Mouse (Mus musculus) lung, adult 2 months (tissue): ENCODE measurements around the gene Pde6d. TPM values are rescaled to one million over a fixed set of nuclear protein-coding genes. Genes with fewer than 3 reads are reported as not detected.

ENCODE experiments used
- DNase-seq: peaks from one replicate; pipeline ENCODE4 v3.0.0; 2022
- H3K4me1 ChIP-seq: fragments of 200-500 bp; 2 replicates; pipeline ENCODE4 v1.6.1; 2011; ENCODE audit warnings: low read length; ENCODE audit not compliant: control insufficient read depth, insufficient read depth
- H3K4me3 ChIP-seq: fragments of 200-500 bp; replicated peaks from 2 replicates; pipeline ENCODE3; 2011; ENCODE audit warnings: low read depth, mild to moderate bottlenecking, control low read depth, low read length; ENCODE audit errors: extremely low read depth
- CTCF ChIP-seq: fragments of 200-500 bp; IDR thresholded peaks from 2 replicates; pipeline ENCODE4 v1.5.1; 2011; ENCODE audit warnings: mild to moderate bottlenecking, low read length, control low read depth; ENCODE audit not compliant: insufficient read depth
- POLR2A ChIP-seq: fragments of 200-500 bp; IDR thresholded peaks from 2 replicates; pipeline ENCODE4 v1.6.1; 2011; ENCODE audit warnings: low read depth, mild to moderate bottlenecking, control low read depth, low read length, borderline replicate concordance; ENCODE audit errors: extremely low read depth
- WGBS: fragments of 180-500 bp; shearing (Covaris S2); methylation state at CpG from one replicate; pipeline ENCODE4 v1.1.7; 2018; 5-methylcytosine and 5-hydroxymethylcytosine counted together
- polyA plus RNA-seq: library from polyadenylated mRNA; depleted of rRNA; stranded (reverse); fragments of >200 nt; gene quantifications from 2 replicates; pipeline ENCODE4 v1.2.3, GENCODE M21; 2012; rRNA removed

The Pde6d gene
- 15.8 and 20.8 TPM in 2 replicates for polyA plus RNA-seq

GRCm38 (mm10) chr1:86582451-86583096, at the start of gene Pde6d, which contains the start of gene Cops7b:
TSS of gene Pde6d (minus strand) at chr1:86582629.
TSS of gene Cops7b (plus strand) at chr1:86582904.
- TF ChIP-seq POLR2A, result peak; percentile 59; the same call in 1 of the 2 replicates
- no peak for TF ChIP-seq CTCF
- under 1% methylated on average over 26 of the region's 26 CpGs for WGBS
- Histone ChIP-seq H3K4me1 (peaks cover 6% of the 10 kb centered on the region), H3K4me3 (peak within 1 kb of the TSS; percentile 76)
- DNase-seq, result peak; percentile 97

- Histone ChIP-seq H3K4me3 (no peak overlapping the region), H3K4me1 (no peaks in the 10 kb centered on the region)
- no peak for TF ChIP-seq CTCF
- TF ChIP-seq POLR2A, result no peak
- WGBS, result 75% methylated on average over 4 of the region's 4 CpGs
- DNase-seq, result no peak
Observed at GRCm38 (mm10) chr1:86630527-86630926, 48.1 kb upstream of the Pde6d start.

- WGBS, result 37% methylated on average over 4 of the region's 4 CpGs
- H3K4me1 ChIP-seq, result no peaks in the 10 kb centered on the region
- DNase-seq, result no peak
- no peak overlapping the region for H3K4me3 ChIP-seq
- TF ChIP-seq POLR2A (no peak), CTCF (no peak)
Observed at GRCm38 (mm10) chr1:86629936-86630335, 47.5 kb upstream of the Pde6d start.

GRCm38 (mm10) chr1:86628270-86628669, 45.8 kb upstream of the Pde6d start:
- TF ChIP-seq CTCF (no peak), POLR2A (no peak)
- DNase-seq, result no peak
- WGBS, result 62% methylated on average over 3 of the region's 3 CpGs
- Histone ChIP-seq H3K4me1 (peaks cover 2% of the 10 kb centered on the region; the same call in 1 of the 2 replicates), H3K4me3 (no peak overlapping the region)

GRCm38 (mm10) chr1:86623001-86624000, 40.9 kb upstream of the Pde6d start:
- H3K4me1 ChIP-seq, result peaks cover 2% of the 10 kb centered on the region; the same call in 1 of the 2 replicates
- no peak overlapping the region for H3K4me3 ChIP-seq
- TF ChIP-seq CTCF (no peak), POLR2A (no peak)
- no peak for DNase-seq
- 36% methylated on average over 16 of the region's 16 CpGs for WGBS

GRCm38 (mm10) chr1:86622296-86622695, 39.9 kb upstream of the Pde6d start:
- DNase-seq, result no peak
- peaks cover 2% of the 10 kb centered on the region; the same call in 1 of the 2 replicates for H3K4me1 ChIP-seq
- 78% methylated on average over 2 of the region's 2 CpGs for WGBS
- H3K4me3 ChIP-seq, result no peak overlapping the region
- TF ChIP-seq POLR2A, result no peak
- no peak for TF ChIP-seq CTCF

- WGBS, result 59% methylated on average over 10 of the region's 10 CpGs
- Histone ChIP-seq H3K4me3 (no peak overlapping the region), H3K4me1 (peaks cover 2% of the 10 kb centered on the region; the same call in 1 of the 2 replicates)
- TF ChIP-seq POLR2A (no peak), CTCF (peak; percentile 48; the same call in 1 of the 2 replicates)
- DNase-seq, result peak; percentile 13
Observed at GRCm38 (mm10) chr1:86618454-86619125, 36.2 kb upstream of the Pde6d start.

GRCm38 (mm10) chr1:86614269-86614668, 31.8 kb upstream of the Pde6d start:
- Histone ChIP-seq H3K4me3 (no peak overlapping the region), H3K4me1 (no peaks in the 10 kb centered on the region)
- no peak for DNase-seq
- TF ChIP-seq POLR2A (no peak), CTCF (peak; percentile 14; the same call in 1 of the 2 replicates)

- Histone ChIP-seq H3K4me3 (no peak overlapping the region), H3K4me1 (no peaks in the 10 kb centered on the region)
- 61% methylated on average over 1 of the region's 1 CpGs for WGBS
- no peak for TF ChIP-seq POLR2A
- TF ChIP-seq CTCF, result no peak
- no peak for DNase-seq
Observed at GRCm38 (mm10) chr1:86612081-86612480, 29.7 kb upstream of the Pde6d start.
